Mouse (Mus musculus) mouse embryonic stem cell (cell line): Measurements from ENCODE around the gene Daam1.

Source experiments
- in situ Hi-C, 2 experiments: fragments of 300-500 bp; cut with MboI; formaldehyde crosslinking; loops; 1 replicate in 1 of 2; 3 replicates in 1 of 2; pipeline ENCODE4 v1.14.3; 2019 to 2020; ENCODE audit warnings: low sequenced_read_pairs in 2 of 2, low pct_unique_long_range_greater_than_20kb in 1 of 2, mixed read lengths in 1 of 2; ENCODE audit not compliant: unreplicated experiment in 1 of 2

The Daam1 gene

DNA sequence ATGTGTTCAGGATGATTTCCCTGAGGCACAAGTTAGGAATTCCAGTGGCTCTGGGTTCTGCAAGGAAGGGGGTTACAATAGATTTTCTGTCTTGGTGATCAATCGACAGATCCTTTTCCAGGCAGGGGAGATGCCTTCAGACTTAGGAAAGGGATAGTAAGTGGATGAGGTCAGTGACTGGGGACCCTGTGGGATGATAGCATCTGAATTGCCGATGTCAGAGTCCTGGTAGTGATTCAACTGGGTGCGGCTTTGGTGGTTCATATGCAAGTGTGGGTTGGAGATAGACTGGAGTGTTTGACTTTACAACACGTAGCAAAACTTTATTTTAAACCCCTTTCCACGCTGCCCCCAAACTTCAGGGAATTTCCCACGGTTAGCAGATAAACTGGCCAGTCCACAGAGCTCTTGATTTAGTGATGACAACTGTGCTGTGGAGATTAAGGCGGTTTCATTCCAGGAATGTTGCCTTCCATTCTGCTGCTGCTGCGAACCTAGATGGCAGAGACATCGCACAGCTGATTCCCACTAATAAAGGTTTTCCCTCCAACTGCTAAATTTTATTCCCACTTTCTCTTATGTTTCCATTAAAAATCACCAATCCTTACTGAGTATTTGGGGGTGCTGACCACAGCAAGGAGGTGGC is 52.3 kb downstream of the Daam1 start:
- in situ Hi-C loops, result no loop called here

DNA sequence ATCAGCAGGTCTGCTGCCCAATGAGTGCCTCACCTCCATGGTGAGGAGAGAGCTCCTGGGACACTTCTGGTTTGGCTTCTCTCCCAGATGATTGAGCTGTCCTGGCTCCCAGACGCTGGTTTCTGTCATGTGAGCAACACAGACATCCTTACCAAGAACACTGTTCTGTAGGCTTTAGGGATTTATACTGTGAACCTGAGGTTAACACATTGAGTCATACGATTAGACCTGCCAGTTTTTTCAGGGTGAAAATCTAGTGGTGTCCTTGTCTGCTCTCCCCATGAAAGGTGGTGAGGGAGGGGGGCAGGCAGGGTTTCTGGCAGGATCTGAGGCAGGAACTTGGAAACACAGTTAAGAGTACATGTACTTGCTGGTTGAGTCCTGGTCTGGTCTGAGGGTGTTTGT is 54.3 kb downstream of the Daam1 start:
- in situ Hi-C loops, result no loop called here

DNA sequence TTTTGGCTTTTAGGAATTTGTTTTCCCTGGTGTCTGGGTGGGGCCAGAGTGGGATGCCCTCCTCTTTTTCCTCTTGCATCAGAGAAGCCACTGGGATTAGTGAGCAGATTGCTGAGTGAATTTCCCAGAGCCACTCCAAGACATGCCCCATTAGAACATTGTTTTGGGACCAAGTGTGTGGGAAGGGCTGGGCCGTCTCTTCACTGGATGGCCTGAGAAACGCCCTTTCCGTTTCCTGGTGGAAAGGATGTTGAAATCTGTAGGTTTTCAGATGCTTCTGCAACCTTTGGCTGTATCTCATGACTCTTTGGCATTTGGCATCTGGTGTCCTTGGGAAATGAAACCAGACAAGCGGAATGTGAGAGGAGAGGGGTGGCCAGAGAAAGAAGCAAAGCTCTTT is 54.8 kb downstream of the Daam1 start:
- in situ Hi-C loops, result no loop called here

DNA sequence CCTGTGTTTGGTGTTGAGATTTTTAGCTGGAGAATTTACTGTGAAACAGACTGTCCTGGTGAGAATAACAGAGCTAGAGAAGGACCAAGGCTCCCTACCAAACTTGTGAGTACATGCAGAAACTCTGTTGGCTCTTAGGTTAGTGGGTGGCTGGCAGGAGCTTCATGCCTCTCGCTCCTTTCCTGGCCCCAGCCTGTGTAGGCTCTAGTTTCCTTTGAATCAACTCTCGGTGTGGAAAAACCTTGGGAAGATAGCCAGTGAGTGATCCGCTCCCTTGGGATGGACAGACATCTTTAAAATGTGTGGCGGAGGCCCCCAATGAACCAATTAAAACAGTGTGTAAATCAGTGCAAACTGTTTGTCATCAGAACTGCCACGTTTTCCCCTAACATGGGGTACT is 55.5 kb downstream of the Daam1 start:
- in situ Hi-C loops, result no loop called here

DNA sequence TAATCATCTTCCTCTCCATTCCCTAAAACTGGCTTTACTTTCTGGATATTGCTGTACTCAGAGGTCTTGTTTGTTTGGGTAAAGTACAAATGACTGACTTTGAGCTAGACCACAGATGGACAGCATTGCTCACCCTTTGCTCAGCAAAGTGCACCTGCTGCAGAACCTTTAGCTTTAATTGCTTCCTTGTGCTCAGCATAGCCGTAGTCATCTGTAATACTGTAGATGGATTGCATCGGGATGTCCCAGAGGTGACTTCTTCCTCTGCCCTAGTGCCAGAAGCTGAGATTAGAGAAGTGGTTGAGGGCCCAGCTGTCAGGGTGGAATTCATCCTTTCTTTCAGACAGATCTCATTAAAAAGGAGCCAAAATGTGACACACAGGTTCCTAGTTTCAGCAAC is 56.1 kb downstream of the Daam1 start:
- in situ Hi-C loops, result no loop called here

DNA sequence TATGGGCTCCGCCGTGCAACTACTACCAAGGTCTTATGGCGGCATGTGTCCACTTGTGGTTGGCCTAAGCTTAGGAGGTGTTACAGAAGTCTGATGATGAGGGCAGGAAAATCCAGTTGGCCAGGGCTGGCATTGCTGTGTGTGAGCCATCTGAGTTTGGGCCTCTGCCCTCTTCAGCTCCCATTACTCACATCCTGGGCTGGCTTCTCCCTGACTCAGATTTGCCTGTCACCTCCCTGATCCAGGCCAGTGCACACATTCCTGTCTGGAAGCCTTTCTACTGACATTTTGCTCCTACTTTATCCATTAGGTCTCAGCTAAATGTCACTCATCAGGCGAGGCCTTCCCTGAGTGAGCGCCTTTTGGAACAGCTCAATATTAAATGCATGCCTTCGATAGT is 57.5 kb downstream of the Daam1 start:
- in situ Hi-C loops, result no loop called here

DNA sequence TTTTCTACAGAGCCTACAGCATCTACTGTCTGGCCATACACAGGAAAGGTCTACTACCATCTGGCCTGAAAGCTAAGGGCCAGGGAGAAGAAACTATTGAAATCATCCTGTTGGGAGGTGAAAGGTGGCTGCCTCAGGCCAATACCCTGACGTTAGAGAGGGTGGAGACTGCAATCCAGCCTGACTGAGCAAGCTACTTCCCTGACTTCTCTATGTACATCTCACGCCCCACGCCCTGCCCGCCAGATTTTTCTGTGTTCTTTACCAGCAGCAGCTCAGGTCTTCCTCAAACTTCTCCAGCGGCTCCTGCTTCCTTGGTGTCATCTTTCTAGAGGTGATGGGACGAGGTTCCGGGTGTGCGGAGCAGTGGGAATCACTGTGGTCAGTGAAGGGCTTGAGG is 58.4 kb downstream of the Daam1 start:
- in situ Hi-C loops, result no loop called here

DNA sequence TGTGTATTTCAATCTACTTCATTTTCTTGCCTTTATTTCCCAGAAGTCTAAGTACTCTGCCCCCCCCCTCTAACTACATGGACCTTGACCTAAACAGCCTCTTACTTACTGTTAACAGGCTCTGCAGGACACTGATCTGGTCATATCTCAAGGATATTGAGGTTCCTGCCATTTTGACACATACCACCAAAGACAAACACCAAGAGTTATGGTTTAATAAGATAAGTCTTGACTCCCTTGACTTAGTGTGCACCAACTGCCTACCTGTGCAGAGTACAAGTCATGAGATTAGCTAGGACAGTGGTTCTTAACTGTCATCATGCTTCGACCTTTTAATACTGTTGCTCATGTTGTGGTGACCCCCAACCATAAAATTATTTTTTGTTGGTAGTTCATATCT is 59.4 kb downstream of the Daam1 start:
- in situ Hi-C loops, result no loop called here

DNA sequence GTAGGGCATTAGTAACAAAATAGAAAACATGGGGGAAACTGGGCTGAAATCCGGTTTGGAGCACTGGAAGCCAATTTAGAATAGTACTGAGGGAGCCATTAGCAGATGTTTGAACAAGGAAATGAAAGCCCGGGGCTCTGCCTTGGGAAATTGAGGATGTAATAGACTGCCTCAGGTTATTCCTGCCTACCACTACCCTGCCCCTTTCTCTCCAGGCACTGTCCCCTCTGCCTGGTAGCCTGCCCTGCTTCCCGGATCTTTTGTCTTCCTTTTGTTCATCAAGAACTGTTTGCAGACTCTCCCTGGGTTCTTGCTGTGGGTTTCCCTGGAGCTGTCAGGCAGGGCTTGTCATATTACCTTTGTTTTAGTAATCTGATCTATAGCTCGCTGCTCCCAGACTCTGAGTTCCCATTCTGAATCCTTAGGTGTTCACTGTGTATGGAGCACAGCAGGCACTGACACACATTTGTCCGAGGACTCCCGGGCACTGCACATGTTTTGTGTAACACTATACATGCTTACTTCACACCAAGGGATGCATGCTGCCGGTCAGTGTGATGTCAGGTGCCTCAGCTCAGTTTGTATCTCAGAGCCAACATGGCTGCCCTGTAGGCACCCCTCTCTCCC is 61.0 kb downstream of the Daam1 start:
- in situ Hi-C loops, result no loop called here

DNA sequence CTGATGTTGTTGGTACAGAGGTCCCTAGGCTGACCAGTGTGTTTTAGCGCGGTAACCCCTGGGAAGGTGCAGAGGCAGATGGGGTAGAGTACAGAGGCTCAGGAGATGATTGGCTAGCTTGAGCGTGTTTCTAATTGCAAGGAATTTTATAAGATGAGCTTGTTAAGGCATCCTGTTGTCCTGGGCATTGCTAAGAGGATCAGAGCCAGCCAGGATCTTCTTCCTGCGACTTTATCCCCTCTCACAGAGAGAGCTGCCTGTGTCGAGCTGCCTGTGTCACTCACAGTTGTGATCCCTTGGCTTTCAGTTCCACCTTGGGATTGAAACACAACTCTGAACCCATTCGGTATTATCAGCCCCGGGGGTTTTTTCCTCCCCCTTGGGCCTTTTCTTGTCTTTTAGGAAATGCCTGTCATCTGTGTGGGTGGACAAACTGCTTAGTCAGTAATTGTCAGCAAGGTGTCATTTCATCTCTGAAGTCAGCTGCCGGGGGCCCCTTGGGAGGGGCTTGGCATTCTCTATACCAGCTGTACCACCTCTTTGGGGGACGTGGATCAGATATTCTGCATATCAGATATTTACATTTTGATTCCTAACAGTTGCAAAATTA is 62.2 kb downstream of the Daam1 start:
- in situ Hi-C loops, result no loop called here

DNA sequence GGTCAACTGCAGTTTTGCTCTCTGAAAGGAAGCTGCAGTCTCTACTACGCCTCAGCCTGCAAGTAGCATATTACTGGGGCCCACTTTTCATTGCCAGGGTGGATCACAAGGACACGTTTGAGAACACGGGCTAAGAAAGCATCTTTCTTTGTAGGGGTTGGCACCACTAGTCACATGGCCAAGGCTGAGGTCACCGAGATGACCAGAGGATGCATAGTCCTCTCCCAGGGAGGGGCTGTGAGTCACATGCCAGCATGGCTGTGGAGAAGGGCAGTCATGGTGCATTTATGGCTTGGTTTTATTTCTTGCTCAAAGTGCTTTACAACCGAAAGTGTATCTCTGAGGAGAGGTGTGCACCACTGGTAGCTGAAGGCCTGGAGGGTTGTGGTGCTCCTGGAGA is 67.4 kb downstream of the Daam1 start:
- in situ Hi-C loops, result no loop called here

DNA sequence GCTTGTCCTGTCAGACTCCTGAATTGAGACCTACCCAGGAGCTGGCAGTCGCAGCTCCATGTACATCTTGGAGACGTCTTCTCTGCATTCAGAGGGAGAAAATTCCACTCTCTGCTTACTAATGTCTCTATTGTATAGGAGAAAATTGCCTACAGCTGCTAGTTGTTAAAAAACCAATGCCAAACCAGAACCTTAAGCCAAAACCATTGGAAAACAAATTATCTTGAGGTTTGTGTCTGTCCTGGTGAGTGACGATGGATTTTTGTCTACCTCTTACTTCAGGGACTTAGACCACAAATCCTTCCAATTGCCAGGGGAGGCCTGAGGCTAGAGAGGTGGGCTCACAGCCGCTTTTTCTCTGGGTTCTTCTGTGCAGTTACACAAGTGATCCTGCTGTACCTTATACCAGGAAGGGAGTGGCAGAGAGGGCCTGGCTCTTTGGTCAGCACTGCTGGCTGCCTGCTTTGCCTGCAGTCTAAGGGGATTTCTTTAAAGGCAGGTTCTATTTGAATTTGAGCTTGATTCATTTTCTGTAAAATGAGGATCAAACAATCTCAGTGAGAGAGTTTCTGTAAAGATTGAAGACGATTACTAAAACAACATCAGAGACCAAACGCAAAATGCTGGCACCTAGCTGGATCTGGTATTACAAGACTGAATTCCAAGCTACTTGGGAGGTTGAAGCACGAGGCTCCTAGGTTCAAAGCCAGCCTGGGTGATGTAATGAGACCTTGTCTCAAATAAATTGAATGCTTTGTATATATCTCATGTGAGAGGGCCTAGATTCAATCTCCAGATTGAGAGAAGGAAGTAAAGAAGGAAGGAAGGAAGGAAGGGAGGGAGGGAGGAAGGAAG is 68.0 kb downstream of the Daam1 start:
- in situ Hi-C loops, result no loop called here

DNA sequence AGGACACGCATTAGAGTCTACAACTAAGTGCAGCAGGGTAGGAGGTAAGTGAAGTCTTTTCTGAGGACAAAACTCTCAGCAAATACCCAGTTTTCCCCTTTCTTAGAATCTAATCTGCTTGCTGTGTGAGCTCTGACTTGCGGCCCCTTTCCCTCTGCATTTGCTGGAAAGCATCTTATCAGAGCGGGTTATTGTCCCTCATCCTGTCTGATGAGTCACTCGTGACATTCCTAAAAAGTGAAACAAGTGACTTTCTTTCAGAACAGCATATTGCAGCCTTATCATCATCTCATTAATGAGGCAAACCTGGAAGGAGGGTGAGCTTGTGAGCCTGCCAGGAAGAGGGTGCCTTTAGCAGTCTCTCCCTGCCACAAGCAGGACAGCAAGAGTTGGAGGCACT is 68.7 kb downstream of the Daam1 start:
- in situ Hi-C loops, result no loop called here

DNA sequence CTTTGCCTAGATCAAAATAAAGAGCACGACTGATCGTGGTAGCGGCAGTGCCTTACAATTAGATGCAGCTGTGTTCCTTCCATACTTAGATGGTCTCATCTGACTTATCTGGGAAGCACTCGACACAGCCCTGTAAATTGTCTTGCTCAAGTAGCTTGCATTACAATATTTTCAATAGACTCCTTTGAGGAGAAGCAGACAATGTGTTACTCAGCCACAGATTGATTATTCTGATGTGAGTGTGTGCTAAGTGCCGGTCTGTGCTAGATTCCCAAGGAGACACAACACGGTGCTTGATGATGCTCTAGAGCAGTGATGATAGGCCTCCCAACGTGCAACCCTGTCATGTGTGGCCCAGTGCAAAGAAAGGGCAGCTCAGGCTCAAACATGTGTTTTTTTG is 70.3 kb downstream of the Daam1 start:
- in situ Hi-C loops, result no loop called here

DNA sequence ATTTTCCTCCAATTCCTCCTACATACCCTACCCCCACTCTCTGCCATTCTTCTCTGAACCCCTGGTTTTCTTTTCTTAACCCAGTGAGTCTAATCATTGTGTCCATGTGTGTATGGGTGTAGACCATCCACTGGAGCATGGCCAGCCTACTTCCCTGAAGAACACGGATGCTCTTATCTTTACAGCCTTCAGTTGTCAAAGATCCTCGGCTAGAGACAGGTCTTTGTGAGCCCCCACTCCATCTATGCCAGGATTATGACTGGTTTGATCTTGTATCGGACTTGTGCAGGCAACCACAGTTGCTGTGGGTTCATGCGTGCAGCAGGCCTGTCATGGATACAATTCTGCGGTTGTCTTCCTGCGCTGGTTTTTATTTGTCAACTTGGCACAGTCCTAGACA is 71.0 kb downstream of the Daam1 start:
- in situ Hi-C loops, result no loop called here

DNA sequence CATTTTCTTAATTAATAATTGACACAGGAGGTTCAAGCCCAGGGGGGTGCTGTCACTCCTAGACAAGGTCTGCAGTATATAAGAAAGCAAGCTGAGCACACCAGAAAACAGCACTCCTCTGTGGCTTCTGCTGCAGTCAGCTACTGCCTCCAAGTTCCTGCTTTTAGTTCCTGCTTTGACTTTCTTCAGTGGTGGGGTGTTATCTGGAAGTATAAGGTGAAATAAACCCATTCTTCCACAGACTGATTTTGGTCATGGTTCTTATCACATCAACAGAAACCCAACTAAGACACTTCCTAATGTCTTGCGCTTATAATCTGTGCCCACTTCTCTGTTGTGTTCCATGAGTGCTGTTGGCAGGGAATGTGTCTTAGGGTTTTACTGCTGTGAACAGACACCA is 71.4 kb downstream of the Daam1 start:
- in situ Hi-C loops, result no loop called here

DNA sequence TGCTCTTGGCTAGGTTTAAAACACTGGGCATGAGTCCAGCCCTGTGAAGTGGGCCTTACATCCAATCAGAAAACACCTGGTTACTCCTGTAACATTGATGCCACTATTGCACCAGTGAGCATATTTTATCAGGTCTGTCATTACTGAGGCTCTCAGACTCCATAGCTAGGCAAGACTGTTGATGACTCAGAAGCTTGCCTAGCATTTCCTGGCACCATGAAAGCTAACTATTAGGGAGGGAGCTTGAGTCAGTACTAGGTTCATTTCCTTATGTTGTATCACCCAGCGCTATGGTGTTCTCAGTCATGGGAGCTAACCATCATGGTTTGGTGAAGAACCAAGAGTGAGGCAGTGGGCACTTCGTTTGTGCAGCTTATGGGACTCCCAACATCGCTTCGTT is 72.3 kb downstream of the Daam1 start:
- in situ Hi-C loops, result no loop called here

DNA sequence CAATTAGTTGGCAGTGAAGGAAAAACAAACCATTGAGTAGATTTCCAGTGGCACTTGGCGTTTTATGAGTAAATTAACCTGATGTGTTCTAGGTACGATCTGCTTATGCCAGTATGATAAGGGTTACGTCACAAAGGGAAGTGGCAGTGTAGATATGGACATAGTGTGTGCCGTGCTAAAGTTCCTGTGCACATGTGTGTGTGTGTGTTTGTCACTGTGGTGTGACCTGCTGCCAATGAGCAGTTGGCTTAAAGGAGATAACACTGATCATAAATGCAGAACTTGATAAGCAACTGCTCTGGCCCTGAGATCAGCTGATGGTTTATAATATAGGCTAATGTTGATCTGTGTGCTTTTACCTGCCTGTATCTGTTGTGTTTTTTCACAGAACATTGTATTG is 73.4 kb downstream of the Daam1 start:
- in situ Hi-C loops, result no loop called here

DNA sequence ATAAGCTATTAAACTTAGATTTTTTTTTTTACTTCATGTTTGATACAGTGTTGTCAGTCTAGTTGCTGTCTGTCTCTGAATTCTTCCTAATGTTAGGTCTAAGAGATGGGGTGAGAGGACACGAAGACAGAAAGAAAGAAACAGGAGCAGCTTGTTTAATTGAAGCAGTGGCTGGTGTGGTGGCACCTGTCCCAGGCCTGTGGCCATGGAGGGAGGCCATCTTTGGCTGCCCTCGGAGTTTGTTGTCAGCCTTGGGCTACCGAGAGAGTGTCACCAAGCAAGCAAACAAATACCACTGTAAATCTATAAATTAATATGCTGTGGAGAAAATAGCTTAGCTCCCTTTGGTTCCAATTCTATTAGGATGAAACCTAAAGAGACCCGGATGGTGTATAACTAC is 74.0 kb downstream of the Daam1 start:
- in situ Hi-C loops, result no loop called here
